Mouse (Mus musculus) hindbrain, embryonic 11.5 days (tissue): ENCODE data around the gene Gm49368. TPM values are rescaled to one million over a fixed set of nuclear protein-coding genes. Genes with fewer than 3 reads are reported as not detected.

Experiments used
- ATAC-seq: fragments of 200-750 bp; cut with Nextera tagmentation; 2 replicates; pipeline ENCODE4 v1.8.0; 2017; ENCODE audit warnings: mild to moderate bottlenecking, moderate TSS enrichment, moderate library complexity; ENCODE audit not compliant: low FRiP score
- DNase-seq: peaks from one replicate; pipeline ENCODE4 v3.0.0-alpha.2; 2015; ENCODE audit warnings: low spot score
- H3K27ac ChIP-seq: fragments of 300-500 bp; sonication (generic); 2 replicates; pipeline ENCODE4 v1.5.1; 2014; ENCODE audit warnings: mild to moderate bottlenecking, low read depth, low read length
- H3K27me3 ChIP-seq: fragments of 300-500 bp; sonication (generic); 2 replicates; pipeline ENCODE4 v1.6.1; 2014; ENCODE audit warnings: mild to moderate bottlenecking, low read length, moderate library complexity, mixed read lengths; ENCODE audit not compliant: control insufficient read depth, insufficient read depth
- H3K36me3 ChIP-seq: fragments of 300-500 bp; sonication (generic); 2 replicates; pipeline ENCODE4 v1.6.1; 2014; ENCODE audit warnings: mild to moderate bottlenecking, low read length, moderate library complexity, mixed read lengths; ENCODE audit not compliant: control insufficient read depth, insufficient read depth
- H3K4me1 ChIP-seq: fragments of 300-500 bp; sonication (generic); replicated peaks from 2 replicates; pipeline ENCODE4 v1.6.1; 2014; ENCODE audit warnings: low read length, mixed read lengths; ENCODE audit not compliant: control insufficient read depth, insufficient read depth
- H3K4me2 ChIP-seq: fragments of 300-500 bp; sonication (generic); replicated peaks from 2 replicates; pipeline ENCODE4 v1.6.1; 2014; ENCODE audit warnings: mild to moderate bottlenecking, low read depth, low read length
- H3K4me3 ChIP-seq: fragments of 300-500 bp; sonication (generic); 2 replicates; pipeline ENCODE4 v1.5.1; 2014; ENCODE audit warnings: low read depth, low read length
- H3K9ac ChIP-seq: fragments of 300-500 bp; sonication (generic); 2 replicates; pipeline ENCODE4 v1.6.1; 2014; ENCODE audit warnings: low read depth, low read length
- H3K9me3 ChIP-seq: fragments of 300-500 bp; sonication (generic); 2 replicates; pipeline ENCODE4 v1.6.1; 2016; ENCODE audit warnings: low read length; ENCODE audit not compliant: control insufficient read depth
- WGBS: fragments of 180-500 bp; shearing (Covaris S2); extraction: QIAGEN DNeasy Blood & Tissue Kit; methylation state at CpG from one replicate; pipeline ENCODE4 v1.1.7; 2014; 5-methylcytosine and 5-hydroxymethylcytosine counted together
- polyA plus RNA-seq: library from polyadenylated mRNA; unstranded; fragments of >200 nt; fragmentation: Nextera tagmentation; extraction: Ambion mirVana; gene quantifications from 2 replicates; pipeline ENCODE4 v1.2.1, GENCODE M21; 2014

The Gm49368 gene
- polyA plus RNA-seq, 1 experiment from 2014 or later: not detected

GRCm38 (mm10) chr7:128107462-128107861 lies 45.0 kb downstream of the Gm49368 start:
- no peaks in the 10 kb centered on the region for H3K4me1 ChIP-seq
- no peaks in the 10 kb centered on the region for H3K36me3 ChIP-seq
- H3K9me3 ChIP-seq: no peaks in the 10 kb centered on the region
- DNase-seq: no peak
- no peak overlapping the region for H3K4me2 ChIP-seq
- H3K27ac ChIP-seq: no peak overlapping the region
- H3K9ac ChIP-seq: no peak overlapping the region
- WGBS: 91% methylated on average over 7 of the region's 7 CpGs
- no peak for ATAC-seq
- H3K4me3 ChIP-seq: no peak overlapping the region
- no peaks in the 10 kb centered on the region for H3K27me3 ChIP-seq

- H3K27ac ChIP-seq: no peak overlapping the region
- no peak for DNase-seq
- H3K9ac ChIP-seq: no peak overlapping the region
- H3K9me3 ChIP-seq: no peaks in the 10 kb centered on the region
- H3K4me1 ChIP-seq: no peaks in the 10 kb centered on the region
- no peak overlapping the region for H3K4me3 ChIP-seq
- H3K27me3 ChIP-seq: no peaks in the 10 kb centered on the region
- no peaks in the 10 kb centered on the region for H3K36me3 ChIP-seq
- no peak overlapping the region for H3K4me2 ChIP-seq
- ATAC-seq: no peak
- 56% methylated on average over 2 of the region's 2 CpGs for WGBS
Observed at GRCm38 (mm10) chr7:128110314-128110713, 47.8 kb downstream of the Gm49368 start.

DNA sequence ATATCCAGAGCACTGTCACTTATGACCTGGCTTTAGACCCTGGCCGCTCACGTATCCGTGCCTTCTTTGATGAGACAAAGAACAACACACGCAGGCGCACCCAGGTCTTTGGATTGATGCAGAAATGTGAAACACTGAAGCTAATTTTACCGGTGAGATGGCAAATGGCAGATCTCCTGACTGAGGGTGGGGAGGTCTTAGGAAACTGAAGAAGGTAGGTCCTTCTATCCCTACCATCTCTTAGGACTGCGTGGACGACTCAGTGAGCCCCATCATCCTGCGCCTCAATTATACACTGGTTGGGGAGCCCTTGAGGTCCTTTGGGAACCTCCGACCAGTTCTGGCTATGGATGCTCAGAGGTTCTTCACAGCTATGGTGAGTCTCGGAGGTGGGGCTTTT lies 49.6 kb downstream of the Gm49368 start:
- Histone ChIP-seq H3K27me3 (no peaks in the 10 kb centered on the region), H3K4me1 (no peaks in the 10 kb centered on the region), H3K9me3 (no peaks in the 10 kb centered on the region), H3K27ac (no peak overlapping the region), H3K4me3 (no peak overlapping the region), H3K36me3 (no peaks in the 10 kb centered on the region), H3K9ac (no peak overlapping the region), H3K4me2 (no peak overlapping the region)
- ATAC-seq (no peak), DNase-seq (no peak)
- 90% methylated on average over 11 of the region's 11 CpGs for WGBS

- Histone ChIP-seq H3K27me3 (no peaks in the 10 kb centered on the region), H3K9ac (no peak overlapping the region), H3K36me3 (no peaks in the 10 kb centered on the region), H3K27ac (no peak overlapping the region), H3K4me3 (no peak overlapping the region), H3K4me2 (no peak overlapping the region), H3K9me3 (no peaks in the 10 kb centered on the region), H3K4me1 (no peaks in the 10 kb centered on the region)
- no peak for ATAC-seq
- 89% methylated on average over 11 of the region's 11 CpGs for WGBS
- no peak for DNase-seq
Observed at GRCm38 (mm10) chr7:128114371-128115105, 52.1 kb downstream of the Gm49368 start.

DNA sequence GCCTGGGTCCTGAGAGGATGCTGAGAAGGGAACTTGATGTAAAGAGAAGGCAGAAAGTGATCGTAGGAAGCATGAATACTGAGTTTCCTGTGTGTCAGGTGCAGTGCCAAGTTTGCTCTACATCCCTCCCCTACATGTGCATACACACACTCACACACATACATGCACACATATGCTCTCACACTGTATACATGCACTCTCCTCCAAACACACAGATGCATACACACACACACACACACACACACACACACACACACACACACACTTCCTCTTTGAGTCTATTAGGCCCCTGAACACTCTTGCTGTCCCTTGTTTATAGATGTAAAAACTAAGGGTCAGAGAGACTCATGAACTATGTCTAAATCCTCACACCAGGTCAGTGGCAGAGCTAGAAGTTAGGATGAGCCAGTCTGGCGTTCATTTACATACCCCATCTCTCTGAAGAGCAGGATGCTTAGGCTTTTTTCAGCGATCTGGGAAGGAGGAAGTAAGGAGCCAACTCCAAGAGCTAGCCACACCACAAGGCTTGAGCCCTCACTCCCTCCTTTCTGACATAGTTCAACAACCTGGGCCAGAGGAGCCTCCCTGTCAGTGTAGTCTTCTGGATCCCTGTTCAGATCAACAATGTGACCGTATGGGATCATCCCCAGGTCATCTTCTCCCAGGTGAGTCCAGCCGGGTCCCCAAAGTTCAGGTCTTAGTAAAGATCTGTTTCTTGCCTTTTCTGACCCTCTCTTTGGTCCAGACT lies 52.9 kb downstream of the Gm49368 start:
- WGBS: 73% methylated on average over 5 of the region's 5 CpGs
- H3K36me3 ChIP-seq: no peaks in the 10 kb centered on the region
- H3K4me3 ChIP-seq: no peak overlapping the region
- ATAC-seq: no peak
- H3K9ac ChIP-seq: no peak overlapping the region
- H3K9me3 ChIP-seq: no peaks in the 10 kb centered on the region
- H3K4me2 ChIP-seq: no peak overlapping the region
- no peaks in the 10 kb centered on the region for H3K27me3 ChIP-seq
- DNase-seq: no peak
- no peaks in the 10 kb centered on the region for H3K4me1 ChIP-seq
- H3K27ac ChIP-seq: no peak overlapping the region

DNA sequence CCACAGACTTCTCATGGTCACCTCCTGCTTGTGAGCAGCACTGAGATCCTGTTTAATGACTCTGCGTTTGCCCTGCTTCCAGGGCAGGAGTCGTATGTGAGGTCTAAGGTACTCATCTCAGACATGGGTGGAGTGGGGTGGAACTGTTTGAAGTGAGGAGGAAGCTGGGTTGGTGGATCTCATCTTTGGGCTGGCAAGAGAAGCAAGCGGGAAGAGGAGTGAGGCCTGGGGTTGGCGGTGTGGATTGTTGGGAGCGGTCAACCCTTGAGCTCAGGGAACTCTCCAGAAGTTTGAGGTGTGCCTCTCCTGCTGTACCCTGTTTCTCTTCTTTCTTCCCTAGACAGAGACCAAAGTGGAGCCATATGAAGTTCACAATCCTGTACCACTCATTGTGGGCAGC lies 53.9 kb downstream of the Gm49368 start:
- H3K9ac ChIP-seq: no peak overlapping the region
- DNase-seq (no peak), ATAC-seq (no peak)
- no peak overlapping the region for H3K27ac ChIP-seq
- H3K9me3 ChIP-seq: no peaks in the 10 kb centered on the region
- no peaks in the 10 kb centered on the region for H3K36me3 ChIP-seq
- 88% methylated on average over 5 of the region's 5 CpGs for WGBS
- H3K27me3 ChIP-seq: no peaks in the 10 kb centered on the region
- no peaks in the 10 kb centered on the region for H3K4me1 ChIP-seq
- no peak overlapping the region for H3K4me3 ChIP-seq
- H3K4me2 ChIP-seq: no peak overlapping the region

DNA sequence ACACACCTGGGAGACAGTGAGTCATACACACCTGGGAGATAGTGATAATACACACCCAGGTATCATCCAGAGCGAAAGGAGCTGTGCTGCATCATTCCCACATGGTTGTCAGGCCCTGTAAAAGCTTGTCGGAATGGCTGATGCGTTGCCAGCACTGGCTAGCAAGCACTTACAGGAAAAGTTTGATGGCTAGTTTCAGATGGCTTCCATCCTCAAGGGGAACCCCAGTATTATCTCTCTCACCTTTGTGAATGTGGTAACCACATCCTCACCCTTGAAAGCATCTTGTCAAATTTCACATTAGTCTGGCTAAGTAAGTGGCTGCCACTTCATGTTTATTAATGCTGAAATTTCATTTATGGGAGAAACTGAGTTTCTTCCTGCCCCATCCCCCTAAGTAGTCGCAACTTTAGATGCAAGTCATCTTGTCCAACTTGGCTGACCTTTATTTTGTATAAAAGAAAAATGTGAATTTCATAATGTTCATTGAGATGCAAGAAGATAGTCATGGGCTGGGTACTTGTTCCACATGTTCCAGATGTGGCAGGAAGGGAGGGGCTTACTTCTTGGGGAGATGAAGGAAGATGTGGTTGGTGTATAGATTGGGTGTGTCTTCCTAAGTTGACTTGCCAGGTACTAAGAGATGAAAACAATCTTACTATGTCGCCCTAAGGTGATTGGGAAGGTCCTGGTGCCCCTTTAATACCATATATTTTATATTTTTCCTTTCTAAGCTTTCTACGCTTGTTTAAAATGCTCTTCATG lies 57.4 kb downstream of the Gm49368 start:
- H3K4me2 ChIP-seq: no peak overlapping the region
- no peak overlapping the region for H3K4me3 ChIP-seq
- no peak for DNase-seq
- ATAC-seq: no peak
- no peaks in the 10 kb centered on the region for H3K36me3 ChIP-seq
- no peaks in the 10 kb centered on the region for H3K4me1 ChIP-seq
- no peak overlapping the region for H3K9ac ChIP-seq
- no peaks in the 10 kb centered on the region for H3K27me3 ChIP-seq
- 86% methylated on average over 6 of the region's 6 CpGs for WGBS
- H3K27ac ChIP-seq: no peak overlapping the region
- no peaks in the 10 kb centered on the region for H3K9me3 ChIP-seq

GRCm38 (mm10) chr7:128128741-128129720 lies 66.5 kb downstream of the Gm49368 start, which contains the start of gene Itgax:
Gene Itgax (plus strand): TSS chr7:128129547.
- DNase-seq: no peak
- H3K4me1 ChIP-seq: no peaks in the 10 kb centered on the region
- no peak within 1 kb of the TSS for H3K4me3 ChIP-seq
- H3K27ac ChIP-seq: no peak within 1 kb of the TSS
- no peaks in the 10 kb centered on the region for H3K9me3 ChIP-seq
- no peaks in the 10 kb centered on the region for H3K36me3 ChIP-seq
- 87% methylated on average over 8 of the region's 8 CpGs for WGBS
- H3K4me2 ChIP-seq: no peak within 1 kb of the TSS
- ATAC-seq: no peak
- H3K27me3 ChIP-seq: no peaks in the 10 kb centered on the region
- no peak within 1 kb of the TSS for H3K9ac ChIP-seq
